Mouse (Mus musculus) lung, adult 2 months (tissue): ENCODE measurements at regions not wholly inside any gene's neighbourhood (a gene's known extent, or its start where the extent isn't known, plus 50 kb on each side); places are given as distances from the start of the nearest gene placed in this dataset.

Source experiments
- CTCF ChIP-seq: fragments of 200-500 bp; IDR thresholded peaks from 2 replicates; pipeline ENCODE4 v1.5.1; 2011; ENCODE audit warnings: mild to moderate bottlenecking, low read length, control low read depth; ENCODE audit not compliant: insufficient read depth
- POLR2A ChIP-seq: fragments of 200-500 bp; IDR thresholded peaks from 2 replicates; pipeline ENCODE4 v1.6.1; 2011; ENCODE audit warnings: low read depth, mild to moderate bottlenecking, control low read depth, low read length, borderline replicate concordance; ENCODE audit errors: extremely low read depth

- TF ChIP-seq CTCF (no peak), POLR2A (no peak)
Measured at GRCm38 (mm10) chr13:94668276-94668675, 120.4 kb upstream of the Tbca start.
